Mouse (Mus musculus) monocyte, adult 2 months (primary cell): ENCODE measurements around the gene Vps18.
A peak's percentile ranks its signal among the peaks of the same experiment; 100 is the strongest.

Experiments used
- DNase-seq, 2 experiments: peaks; one replicate each; pipeline ENCODE4 v3.0.0; 2022; ENCODE audit warnings: low spot score in 2 of 2, low read depth in 1 of 2

Vps18 gene

DNA sequence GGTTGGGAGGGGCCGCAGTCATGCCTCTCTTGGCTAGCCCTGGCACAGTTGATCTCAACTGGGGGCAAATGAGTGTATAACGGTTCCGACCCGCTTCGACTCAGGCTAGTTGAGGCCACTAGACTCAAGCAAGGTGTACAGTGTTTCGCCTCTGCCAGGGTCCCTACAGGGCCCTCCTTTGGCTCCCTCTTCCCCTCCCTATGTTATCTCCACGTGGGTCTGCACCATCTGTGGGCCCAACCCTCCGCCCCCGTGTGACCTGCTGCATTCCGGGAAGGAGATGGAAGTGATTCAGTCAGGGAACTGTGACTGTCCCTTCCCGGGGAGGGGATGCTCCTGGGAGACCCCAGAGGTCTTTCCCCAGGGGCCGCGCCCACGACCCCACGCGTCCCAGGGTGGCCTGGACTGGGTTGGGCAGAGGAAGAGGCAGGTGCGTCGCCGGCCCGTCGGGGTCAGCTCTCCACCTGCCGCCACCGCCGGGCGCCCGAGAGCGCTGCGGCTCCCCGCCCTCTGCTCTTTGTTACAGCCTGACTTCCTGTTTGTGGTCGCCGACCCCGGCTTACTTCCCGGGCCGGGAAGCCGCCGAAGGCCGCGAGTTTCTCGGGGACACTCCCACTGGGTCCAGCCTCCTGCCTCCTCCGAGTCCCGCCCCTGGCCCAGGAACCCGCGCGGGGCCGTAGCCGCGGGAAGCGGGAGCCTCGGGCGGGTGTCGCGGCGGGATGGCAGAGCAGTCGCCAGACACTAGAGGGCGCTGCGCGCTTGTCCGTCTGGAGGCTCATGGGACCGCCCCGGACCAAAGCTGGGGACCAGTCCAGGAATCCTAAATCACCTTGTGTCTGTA lies 49.1 kb downstream of the Vps18 start:
- peak; percentile 46 to 74 for DNase-seq

DNA sequence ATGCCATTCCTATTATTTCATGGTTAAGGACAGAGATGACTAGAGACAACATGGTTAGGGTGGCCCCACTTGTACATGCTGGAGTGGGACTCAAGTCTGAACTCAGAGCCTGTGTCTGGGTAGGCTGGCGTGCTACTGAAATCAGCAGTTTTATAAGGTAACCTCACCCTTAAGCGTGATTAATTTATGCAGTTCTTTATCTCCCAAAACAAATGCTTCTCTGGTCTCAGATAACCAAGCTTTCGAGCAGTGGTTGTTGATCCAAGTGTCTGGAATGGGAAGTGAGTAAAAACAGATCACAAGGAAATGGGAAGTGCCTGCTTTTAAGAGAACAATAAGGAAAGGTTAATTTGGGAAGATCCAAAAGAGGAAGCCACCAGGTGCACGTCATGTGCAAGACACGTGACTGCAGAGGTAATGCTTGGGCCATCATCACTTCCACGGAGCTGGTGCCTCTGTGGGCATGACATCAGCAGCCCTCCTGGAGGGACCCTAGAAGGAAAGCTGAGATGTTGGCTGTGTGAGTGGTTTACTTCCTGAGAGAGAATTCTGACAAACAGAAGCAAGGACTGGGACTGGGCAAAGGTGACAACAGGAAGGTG lies 56.1 kb downstream of the Vps18 start:
- DNase-seq = no peak
